Mouse (Mus musculus) neural tube, embryonic 15.5 days (tissue): ENCODE measurements around the gene Minar1. TPM values are rescaled to one million over a fixed set of nuclear protein-coding genes. Genes with fewer than 3 reads are reported as not detected.

Experiments used
- ATAC-seq: fragments of 200-750 bp; cut with Nextera tagmentation; 2 replicates; pipeline ENCODE4 v1.8.0; 2017; ENCODE audit warnings: mild to moderate bottlenecking, moderate TSS enrichment, moderate library complexity; ENCODE audit not compliant: low FRiP score
- H3K27ac ChIP-seq: fragments of 300-500 bp; sonication (generic); replicated peaks from 2 replicates; pipeline ENCODE4 v1.5.1; 2015; ENCODE audit warnings: mild to moderate bottlenecking, inconsistent platforms
- H3K27me3 ChIP-seq: fragments of 300-500 bp; sonication (generic); replicated peaks from 2 replicates; pipeline ENCODE4 v1.6.1; 2015; ENCODE audit warnings: inconsistent platforms
- H3K36me3 ChIP-seq: fragments of 300-500 bp; sonication (generic); 2 replicates; pipeline ENCODE4 v1.6.1; 2015; ENCODE audit warnings: inconsistent platforms
- H3K4me1 ChIP-seq: fragments of 300-500 bp; sonication (generic); 2 replicates; pipeline ENCODE4 v1.6.1; 2015; ENCODE audit warnings: inconsistent platforms
- H3K4me2 ChIP-seq: fragments of 300-500 bp; sonication (generic); 2 replicates; pipeline ENCODE4 v1.6.1; 2015; ENCODE audit warnings: inconsistent platforms, mild to moderate bottlenecking, moderate library complexity
- H3K4me3 ChIP-seq: fragments of 300-500 bp; sonication (generic); replicated peaks from 2 replicates; pipeline ENCODE4 v1.5.1; 2015; ENCODE audit warnings: mild to moderate bottlenecking, inconsistent platforms
- H3K9ac ChIP-seq: fragments of 300-500 bp; sonication (generic); replicated peaks from 2 replicates; pipeline ENCODE4 v1.6.1; 2015; ENCODE audit warnings: mild to moderate bottlenecking, inconsistent platforms
- H3K9me3 ChIP-seq: fragments of 300-500 bp; sonication (generic); replicated peaks from 2 replicates; pipeline ENCODE4 v1.6.1; 2016; ENCODE audit warnings: inconsistent platforms
- WGBS: fragments of 180-500 bp; shearing (Covaris S2); methylation state at CpG from one replicate; pipeline ENCODE4 v1.1.7; 2015; ENCODE audit warnings: mixed read lengths; 5-methylcytosine and 5-hydroxymethylcytosine counted together
- polyA plus RNA-seq: library from polyadenylated mRNA; unstranded; fragments of >200 nt; fragmentation: Nextera tagmentation; extraction: Ambion mirVana; gene quantifications from 2 replicates; pipeline ENCODE4 v1.2.1, GENCODE M21; 2015

Minar1 gene
- 6.8 and 7.8 TPM in 2 replicates for polyA plus RNA-seq

GRCm38 (mm10) chr9:89623006-89623760 lies at the start of gene Minar1:
Gene Minar1, minus strand, starts transcription at chr9:89623125.
- H3K9ac ChIP-seq, result peak within 1 kb of the TSS; percentile 58
- ATAC-seq, result peak; percentile 78
- H3K4me3 ChIP-seq, result peak within 1 kb of the TSS; percentile 62
- under 1% methylated on average over 27 of the region's 27 CpGs for WGBS
- H3K9me3 ChIP-seq, result no peaks in the 10 kb centered on the region
- H3K27me3 ChIP-seq, result 0 out of 2 replicates have a peak, but pooled peaks cover 3% of the 10 kb centered on the region
- peak within 1 kb of the TSS; percentile 82 for H3K27ac ChIP-seq
- peaks cover 16% of the 10 kb centered on the region for H3K4me1 ChIP-seq
- peak within 1 kb of the TSS; percentile 95 for H3K4me2 ChIP-seq
- H3K36me3 ChIP-seq, result no peaks in the 10 kb centered on the region

GRCm38 (mm10) chr9:89669878-89670277 lies 47.0 kb upstream of the Minar1 start:
- Histone ChIP-seq H3K4me1 (no peaks in the 10 kb centered on the region), H3K4me3 (no peak overlapping the region), H3K27me3 (no peaks in the 10 kb centered on the region), H3K36me3 (no peaks in the 10 kb centered on the region), H3K9me3 (no peaks in the 10 kb centered on the region), H3K4me2 (no peak overlapping the region), H3K9ac (no peak overlapping the region), H3K27ac (no peak overlapping the region)
- ATAC-seq, result no peak
- 82% methylated on average over 4 of the region's 4 CpGs for WGBS

GRCm38 (mm10) chr9:89667306-89667942 lies 44.5 kb upstream of the Minar1 start:
- no peak overlapping the region for H3K9ac ChIP-seq
- H3K27ac ChIP-seq, result no peak overlapping the region
- H3K4me3 ChIP-seq, result no peak overlapping the region
- no peak overlapping the region for H3K4me2 ChIP-seq
- no peaks in the 10 kb centered on the region for H3K27me3 ChIP-seq
- no peak for ATAC-seq
- H3K9me3 ChIP-seq, result no peaks in the 10 kb centered on the region
- H3K36me3 ChIP-seq, result no peaks in the 10 kb centered on the region
- H3K4me1 ChIP-seq, result no peaks in the 10 kb centered on the region
- 82% methylated on average over 4 of the region's 4 CpGs for WGBS

GRCm38 (mm10) chr9:89650913-89651312 lies 28.0 kb upstream of the Minar1 start:
- H3K9me3 ChIP-seq, result no peaks in the 10 kb centered on the region
- 87% methylated on average over 6 of the region's 6 CpGs for WGBS
- H3K36me3 ChIP-seq, result no peaks in the 10 kb centered on the region
- no peak overlapping the region for H3K27ac ChIP-seq
- no peak overlapping the region for H3K4me3 ChIP-seq
- ATAC-seq, result no peak
- H3K4me2 ChIP-seq, result no peak overlapping the region
- H3K27me3 ChIP-seq, result no peaks in the 10 kb centered on the region
- no peaks in the 10 kb centered on the region for H3K4me1 ChIP-seq
- no peak overlapping the region for H3K9ac ChIP-seq

- no peaks in the 10 kb centered on the region for H3K36me3 ChIP-seq
- H3K27ac ChIP-seq, result no peak overlapping the region
- 89% methylated on average over 3 of the region's 3 CpGs for WGBS
- H3K9ac ChIP-seq, result no peak overlapping the region
- no peak overlapping the region for H3K4me3 ChIP-seq
- H3K27me3 ChIP-seq, result no peaks in the 10 kb centered on the region
- no peaks in the 10 kb centered on the region for H3K4me1 ChIP-seq
- H3K9me3 ChIP-seq, result no peaks in the 10 kb centered on the region
- ATAC-seq, result no peak
- H3K4me2 ChIP-seq, result no peak overlapping the region
Measured at GRCm38 (mm10) chr9:89637453-89637852, 14.5 kb upstream of the Minar1 start.

GRCm38 (mm10) chr9:89622296-89623005 lies 474 bp downstream of the Minar1 start:
- Histone ChIP-seq H3K4me3 (peak overlapping the region; percentile 62), H3K36me3 (no peaks in the 10 kb centered on the region), H3K9ac (peak overlapping the region; percentile 58), H3K4me2 (peak overlapping the region; percentile 95), H3K4me1 (peaks cover 16% of the 10 kb centered on the region), H3K27ac (peak overlapping the region; percentile 82), H3K9me3 (no peaks in the 10 kb centered on the region), H3K27me3 (0 out of 2 replicates have a peak, but pooled peaks cover 3% of the 10 kb centered on the region)
- ATAC-seq, result peak; percentile 72
- 1% methylated on average over 42 of the region's 42 CpGs for WGBS

- peak overlapping the region; percentile 58 for H3K9ac ChIP-seq
- H3K4me2 ChIP-seq, result peak overlapping the region; percentile 95
- 2% methylated on average over 11 of the region's 11 CpGs for WGBS
- 0 out of 2 replicates have a peak, but pooled peaks cover 3% of the 10 kb centered on the region for H3K27me3 ChIP-seq
- peaks cover 16% of the 10 kb centered on the region for H3K4me1 ChIP-seq
- peak overlapping the region; percentile 82 for H3K27ac ChIP-seq
- H3K9me3 ChIP-seq, result no peaks in the 10 kb centered on the region
- peak overlapping the region; percentile 62 for H3K4me3 ChIP-seq
- no peaks in the 10 kb centered on the region for H3K36me3 ChIP-seq
- 0 out of 2 replicates have a peak, but pooled peaks have one; percentile 15 for ATAC-seq
Measured at GRCm38 (mm10) chr9:89621750-89622149, 1.2 kb downstream of the Minar1 start.

DNA sequence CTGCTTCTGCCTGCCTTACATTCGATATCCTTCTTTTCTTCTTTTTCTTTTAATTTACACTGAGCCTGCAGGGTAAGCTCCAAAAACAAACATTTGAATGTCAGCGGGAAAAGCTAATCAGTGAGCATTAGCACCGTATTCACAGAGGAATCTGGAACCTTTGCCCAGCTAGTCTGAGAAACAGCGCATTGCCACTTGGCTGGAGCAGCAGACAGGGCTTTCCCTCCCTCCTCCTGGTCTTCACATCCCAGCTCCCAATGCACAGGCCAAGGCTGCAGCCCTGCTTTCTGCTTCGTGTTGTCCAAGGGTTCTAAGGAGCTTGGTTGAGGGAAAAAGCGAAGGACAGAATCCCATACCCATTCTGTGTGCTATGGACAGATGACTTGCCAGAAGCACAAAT lies 2.6 kb downstream of the Minar1 start:
- H3K4me2 ChIP-seq, result peak overlapping the region; percentile 95
- 21% methylated on average over 6 of the region's 6 CpGs for WGBS
- 0 out of 2 replicates have a peak, but pooled peaks cover 3% of the 10 kb centered on the region for H3K27me3 ChIP-seq
- no peak for ATAC-seq
- H3K9ac ChIP-seq, result peak overlapping the region; percentile 38; the same call in 1 of the 2 replicates
- no peaks in the 10 kb centered on the region for H3K36me3 ChIP-seq
- H3K4me1 ChIP-seq, result peaks cover 16% of the 10 kb centered on the region
- no peaks in the 10 kb centered on the region for H3K9me3 ChIP-seq
- H3K4me3 ChIP-seq, result peak overlapping the region; percentile 62
- peak overlapping the region; percentile 63 for H3K27ac ChIP-seq

DNA sequence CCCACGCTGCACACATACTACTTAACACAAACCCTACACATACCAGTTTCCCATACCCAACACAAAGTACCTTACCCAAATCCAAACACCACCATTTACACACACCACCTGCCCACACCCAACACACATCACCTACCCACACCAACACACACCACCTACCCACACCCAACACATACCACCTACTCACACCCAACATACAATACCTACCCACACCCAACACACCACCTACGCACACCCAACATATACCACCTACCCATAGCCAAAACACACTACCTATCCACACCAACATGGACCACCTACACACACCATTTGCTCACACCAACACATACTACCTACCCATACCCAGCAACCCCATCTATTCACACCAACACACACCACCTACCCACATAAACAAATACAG lies 6.0 kb downstream of the Minar1 start:
- 98% methylated on average over 2 of the region's 2 CpGs for WGBS
- ATAC-seq, result no peak
- Histone ChIP-seq H3K27ac (no peak overlapping the region), H3K9ac (no peak overlapping the region), H3K4me1 (peaks cover 10% of the 10 kb centered on the region), H3K4me3 (no peak overlapping the region), H3K4me2 (no peak overlapping the region), H3K9me3 (no peaks in the 10 kb centered on the region), H3K27me3 (no peaks in the 10 kb centered on the region), H3K36me3 (no peaks in the 10 kb centered on the region)

- no peaks in the 10 kb centered on the region for H3K36me3 ChIP-seq
- H3K27ac ChIP-seq, result no peak overlapping the region
- no peaks in the 10 kb centered on the region for H3K27me3 ChIP-seq
- H3K4me2 ChIP-seq, result no peak overlapping the region
- peaks cover 15% of the 10 kb centered on the region for H3K4me1 ChIP-seq
- H3K4me3 ChIP-seq, result no peak overlapping the region
- no peak for ATAC-seq
- H3K9ac ChIP-seq, result no peak overlapping the region
- no peaks in the 10 kb centered on the region for H3K9me3 ChIP-seq
- 59% methylated on average over 4 of the region's 4 CpGs for WGBS
Measured at GRCm38 (mm10) chr9:89610592-89610991, 12.3 kb downstream of the Minar1 start.

- no peak for ATAC-seq
- 0 out of 2 replicates have a peak, but pooled peaks cover under 1% of the 10 kb centered on the region for H3K36me3 ChIP-seq
- H3K27me3 ChIP-seq, result no peaks in the 10 kb centered on the region
- H3K9ac ChIP-seq, result no peak overlapping the region
- no peak overlapping the region for H3K4me2 ChIP-seq
- H3K9me3 ChIP-seq, result no peaks in the 10 kb centered on the region
- no peak overlapping the region for H3K27ac ChIP-seq
- 43% methylated on average over 7 of the region's 7 CpGs for WGBS
- peaks cover 15% of the 10 kb centered on the region for H3K4me1 ChIP-seq
- no peak overlapping the region for H3K4me3 ChIP-seq
Measured at GRCm38 (mm10) chr9:89607321-89607720, 15.6 kb downstream of the Minar1 start.
